Mouse (Mus musculus) kidney, postnatal 14 days (tissue): ENCODE data around the gene Fam171a2.

Experiments used
- DNase-seq: peaks from one replicate; pipeline ENCODE4 v3.0.0; 2022; ENCODE audit warnings: mixed read lengths

The Fam171a2 gene

GRCm38 (mm10) chr11:102447497-102447896, at the start of gene Fam171a2:
Gene Fam171a2, minus strand, starts transcription at chr11:102447682.
- DNase-seq = peak; percentile 84

- DNase-seq = no peak
These were observed 49.2 kb upstream of the Fam171a2 start for GRCm38 (mm10) chr11:102496732-102497131.

GRCm38 (mm10) chr11:102496206-102496605, 48.7 kb upstream of the Fam171a2 start:
- DNase-seq = no peak

GRCm38 (mm10) chr11:102495742-102496141, 48.3 kb upstream of the Fam171a2 start:
- DNase-seq = no peak

- no peak for DNase-seq
These were observed 47.6 kb upstream of the Fam171a2 start for GRCm38 (mm10) chr11:102495114-102495513.

- no peak for DNase-seq
These were observed 46.7 kb upstream of the Fam171a2 start for GRCm38 (mm10) chr11:102494063-102494650.

GRCm38 (mm10) chr11:102493241-102493640, 45.8 kb upstream of the Fam171a2 start:
- no peak for DNase-seq

GRCm38 (mm10) chr11:102487901-102488300, 40.4 kb upstream of the Fam171a2 start:
- DNase-seq = no peak

GRCm38 (mm10) chr11:102486733-102487386, 39.4 kb upstream of the Fam171a2 start:
- DNase-seq = peak; percentile 65

- no peak for DNase-seq
These were observed 34.3 kb upstream of the Fam171a2 start for GRCm38 (mm10) chr11:102481779-102482178.

GRCm38 (mm10) chr11:102480897-102481296, 33.4 kb upstream of the Fam171a2 start:
- no peak for DNase-seq

GRCm38 (mm10) chr11:102480111-102480510, 32.6 kb upstream of the Fam171a2 start:
- no peak for DNase-seq

- DNase-seq = no peak
These were observed 32.1 kb upstream of the Fam171a2 start for GRCm38 (mm10) chr11:102479581-102479980.

- no peak for DNase-seq
These were observed 31.2 kb upstream of the Fam171a2 start for GRCm38 (mm10) chr11:102478671-102479070.

- no peak for DNase-seq
These were observed 27.5 kb upstream of the Fam171a2 start for GRCm38 (mm10) chr11:102475027-102475426.

- no peak for DNase-seq
These were observed 22.3 kb upstream of the Fam171a2 start, which contains the start of gene Itga2b for GRCm38 (mm10) chr11:102469648-102470357. Gene Itga2b, minus strand, starts transcription at chr11:102470122.

- peak; percentile 98 for DNase-seq
These were observed 19.7 kb upstream of the Fam171a2 start for GRCm38 (mm10) chr11:102467041-102467631.

GRCm38 (mm10) chr11:102465713-102466436, 18.4 kb upstream of the Fam171a2 start:
- DNase-seq = peak; percentile 62

- no peak for DNase-seq
These were observed 17.4 kb upstream of the Fam171a2 start for GRCm38 (mm10) chr11:102464901-102465300.

- peak; percentile 51 for DNase-seq
These were observed 14.3 kb upstream of the Fam171a2 start for GRCm38 (mm10) chr11:102461764-102462163.

GRCm38 (mm10) chr11:102460541-102460940, 13.1 kb upstream of the Fam171a2 start:
- DNase-seq = no peak

GRCm38 (mm10) chr11:102455740-102456396, 8.4 kb upstream of the Fam171a2 start:
- DNase-seq = peak; percentile 91
